Mouse (Mus musculus): ENCODE results near the gene Pramef12. TPM values are rescaled to one million over a fixed set of nuclear protein-coding genes. Genes with fewer than 3 reads are reported as not detected.
A peak's percentile ranks its signal among the peaks of the same experiment; 100 is the strongest.
"Not testable (repeated sequence)": the region's sequence is repeated elsewhere in the genome, so short reads cannot be mapped to it uniquely, and the experiment has no call there.

Pramef12 gene
- polyA plus RNA-seq, 1 experiment from 2014 or later, result not detected

DNA sequence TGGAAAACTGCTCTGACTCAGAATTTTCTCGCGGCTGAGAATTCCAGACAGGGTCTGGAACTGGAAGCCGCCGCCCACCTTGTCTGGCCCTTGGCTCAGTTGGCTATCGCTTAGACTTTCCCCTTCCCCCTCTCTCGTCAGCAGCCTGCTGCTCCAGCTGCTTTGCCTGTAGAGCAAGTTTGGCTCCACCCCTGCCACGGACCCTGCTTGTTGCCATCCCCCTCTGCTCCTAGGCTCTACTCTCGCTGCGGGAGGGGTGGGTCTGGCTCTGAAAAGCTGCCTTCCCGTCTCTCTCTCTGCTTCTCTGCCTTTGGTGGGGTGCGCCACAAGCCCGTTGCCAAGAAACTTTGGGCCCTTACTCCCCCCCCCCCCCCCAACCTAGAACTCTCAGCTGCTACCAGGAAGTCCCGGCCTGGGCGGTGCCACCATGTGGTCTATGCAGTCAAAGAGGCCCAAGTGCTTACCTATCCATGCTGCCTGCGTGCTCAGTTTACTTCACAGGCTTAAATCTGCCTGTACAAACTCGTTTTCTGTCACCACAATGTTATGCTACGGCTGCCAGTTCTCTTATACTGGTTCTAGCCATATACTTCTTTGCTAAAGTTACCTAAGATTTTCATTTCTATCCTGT lies 3.7 kb downstream of the Pramef12 start:
- no peaks in the 10 kb centered on the region for H3K27me3 ChIP-seq
- H3K9me3 ChIP-seq (replicated peaks), result no peaks in the 10 kb centered on the region
- peak overlapping the region; percentile 44 for H3K4me2 ChIP-seq
- no peak overlapping the region for H3K9ac ChIP-seq
- no peak overlapping the region for H3K27ac ChIP-seq
- H3K4me3 ChIP-seq (replicated peaks), result peak overlapping the region; percentile 19
- DNase-seq (no peak), ATAC-seq (ENCODE audit: low read depth) (peak; percentile 41; the same call in 1 of the 2 replicates)
- WGBS (ENCODE audit: insufficient replicate concordance), result 5% methylated on average over 17 of the region's 17 CpGs
- no peaks in the 10 kb centered on the region for H3K36me3 ChIP-seq
- no peaks in the 10 kb centered on the region for H3K4me1 ChIP-seq (replicated peaks)

DNA sequence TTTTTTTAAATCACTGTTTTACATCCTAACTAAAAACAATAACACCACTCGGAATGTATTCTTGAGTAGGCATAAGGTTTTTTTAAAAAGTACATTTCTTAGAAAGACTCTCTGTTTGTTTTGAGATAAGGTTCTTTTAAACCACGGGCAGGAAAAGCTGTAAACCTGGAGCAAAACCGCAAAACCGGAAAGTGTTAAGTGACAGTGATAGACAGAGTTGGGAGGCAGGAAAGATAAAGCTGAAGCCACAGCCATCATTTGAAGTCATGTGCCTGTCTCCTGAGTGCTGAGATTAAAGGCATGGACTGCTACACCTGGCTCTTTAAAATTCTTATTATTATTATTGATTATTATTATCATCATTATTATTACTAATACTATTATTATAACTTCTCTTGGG lies 5.6 kb downstream of the Pramef12 start:
- H3K9me3 ChIP-seq (replicated peaks), result no peaks in the 10 kb centered on the region

GRCm38 (mm10) chr4:144396316-144396715 lies 11.9 kb downstream of the Pramef12 start:
- WGBS (ENCODE audit: insufficient replicate concordance), result 23% methylated on average over 3 of the region's 3 CpGs
- Histone ChIP-seq H3K27me3 (no peaks in the 10 kb centered on the region), H3K4me3 (replicated peaks) (no peak overlapping the region), H3K36me3 (no peaks in the 10 kb centered on the region), H3K9me3 (replicated peaks) (no peaks in the 10 kb centered on the region), H3K4me1 (replicated peaks) (no peaks in the 10 kb centered on the region), H3K27ac (no peak overlapping the region), H3K9ac (no peak overlapping the region), H3K4me2 (no peak overlapping the region)
- ATAC-seq (ENCODE audit: low read depth), result no peak
- no peak for DNase-seq

More for the DNA sequence above, 5.6 kb downstream of the Pramef12 start:
- DNase-seq, result no peak
- no peaks in the 10 kb centered on the region for H3K36me3 ChIP-seq
- H3K4me3 ChIP-seq (replicated peaks), result no peak overlapping the region
- no peak overlapping the region for H3K27ac ChIP-seq
- no peak overlapping the region for H3K9ac ChIP-seq
- WGBS (ENCODE audit: insufficient replicate concordance), result 3% methylated on average over 4 of the region's 4 CpGs
- no peaks in the 10 kb centered on the region for H3K4me1 ChIP-seq (replicated peaks)
- no peaks in the 10 kb centered on the region for H3K27me3 ChIP-seq
- ATAC-seq (ENCODE audit: low read depth), result no peak
- H3K4me2 ChIP-seq, result no peak overlapping the region

- ATAC-seq (ENCODE audit: low read depth), result no peak
- WGBS (ENCODE audit: insufficient replicate concordance), result 20% methylated on average over 2 of the region's 2 CpGs
- Histone ChIP-seq H3K27me3 (no peaks in the 10 kb centered on the region), H3K27ac (no peak within 1 kb of the TSS), H3K9me3 (replicated peaks) (no peaks in the 10 kb centered on the region), H3K4me3 (replicated peaks) (no peak within 1 kb of the TSS), H3K4me1 (replicated peaks) (no peaks in the 10 kb centered on the region), H3K36me3 (no peaks in the 10 kb centered on the region), H3K9ac (no peak within 1 kb of the TSS), H3K4me2 (no peak within 1 kb of the TSS)
- DNase-seq, result no peak
These were observed 30.4 kb downstream of the Pramef12 start, which contains the start of gene Pramef20 for GRCm38 (mm10) chr4:144377911-144378310. Gene Pramef20 (minus strand): TSS chr4:144377933.

GRCm38 (mm10) chr4:144357642-144358041 lies 50.6 kb downstream of the Pramef12 start, which contains the start of gene Gm13119:
Gene Gm13119 (plus strand): TSS chr4:144357942.
- not testable (repeated sequence) for H3K36me3 ChIP-seq; H3K27me3 ChIP-seq; H3K4me3 ChIP-seq (replicated peaks); H3K27ac ChIP-seq; H3K9ac ChIP-seq; H3K4me2 ChIP-seq; H3K9me3 ChIP-seq (replicated peaks); ATAC-seq (ENCODE audit: low read depth); DNase-seq; H3K4me1 ChIP-seq (replicated peaks)
- WGBS (ENCODE audit: insufficient replicate concordance), result 59% methylated on average over 3 of the region's 3 CpGs

Other genes with a start within 250 kb of the Pramef12 start
- not detected in 2 replicates for gene Oog3, start 245.8 kb downstream of the Pramef12 start, polyA plus RNA-seq (2015; fragmentation: Nextera tagmentation; extraction: Ambion mirVana)
- gene Oog2, start 217.7 kb downstream of the Pramef12 start, polyA plus RNA-seq (2015; fragmentation: Nextera tagmentation; extraction: Ambion mirVana), result not detected in 2 replicates
- not detected in 2 replicates for gene C87977, start 195.1 kb downstream of the Pramef12 start, polyA plus RNA-seq (2015; fragmentation: Nextera tagmentation; extraction: Ambion mirVana)
- not detected in 2 replicates for gene Pramel5, start 128.0 kb downstream of the Pramef12 start, polyA plus RNA-seq (2015; fragmentation: Nextera tagmentation; extraction: Ambion mirVana)
- not detected in 2 replicates for gene Gm13128, start 78.2 kb downstream of the Pramef12 start, polyA plus RNA-seq (2015; fragmentation: Nextera tagmentation; extraction: Ambion mirVana)
- not detected in 2 replicates for gene Gm13119, start 50.5 kb downstream of the Pramef12 start, polyA plus RNA-seq (2015; fragmentation: Nextera tagmentation; extraction: Ambion mirVana)
- gene Pramef20, start 30.5 kb downstream of the Pramef12 start, polyA plus RNA-seq (2015; fragmentation: Nextera tagmentation; extraction: Ambion mirVana), result not detected in 2 replicates
- gene 1700012P22Rik, start 30.3 kb upstream of the Pramef12 start, polyA plus RNA-seq (2015; fragmentation: Nextera tagmentation; extraction: Ambion mirVana), result not detected in 2 replicates
- gene Gm9944, start 44.9 kb upstream of the Pramef12 start, polyA plus RNA-seq (2015; fragmentation: Nextera tagmentation; extraction: Ambion mirVana), result not detected in 2 replicates
- not detected in 2 replicates for gene Aadacl3, start 55.3 kb upstream of the Pramef12 start, polyA plus RNA-seq (2015; fragmentation: Nextera tagmentation; extraction: Ambion mirVana)
- gene 9430007A20Rik, start 111.4 kb upstream of the Pramef12 start, polyA plus RNA-seq (2015; fragmentation: Nextera tagmentation; extraction: Ambion mirVana), result not detected in 2 replicates
- not detected in 2 replicates for gene Gm13124, start 156.7 kb upstream of the Pramef12 start, polyA plus RNA-seq (2015; fragmentation: Nextera tagmentation; extraction: Ambion mirVana)
- not detected in 2 replicates for gene Aadacl4, start 205.2 kb upstream of the Pramef12 start, polyA plus RNA-seq (2015; fragmentation: Nextera tagmentation; extraction: Ambion mirVana)